Mouse (Mus musculus) kidney, adult 2 months (tissue): ENCODE data around the gene Uspl1. TPM values are rescaled to one million over a fixed set of nuclear protein-coding genes. Genes with fewer than 3 reads are reported as not detected.

Experiments
- DNase-seq: peaks from one replicate; pipeline ENCODE4 v3.0.0; 2021
- H3K27ac ChIP-seq: fragments of 200-500 bp; 2 replicates; pipeline ENCODE4 v1.5.1; 2012; ENCODE audit warnings: low read depth, low read length, control low read depth, inconsistent platforms; ENCODE audit not compliant: insufficient read depth
- H3K27me3 ChIP-seq: fragments of 200-500 bp; replicated peaks from 2 replicates; pipeline ENCODE4 v1.6.1; 2012; ENCODE audit warnings: mild to moderate bottlenecking, moderate library complexity, low read length, inconsistent platforms; ENCODE audit not compliant: control insufficient read depth, insufficient read depth
- H3K36me3 ChIP-seq: fragments of 200-500 bp; 2 replicates; pipeline ENCODE4 v1.6.1; 2012; ENCODE audit warnings: mild to moderate bottlenecking, moderate library complexity, low read length, inconsistent platforms; ENCODE audit not compliant: control insufficient read depth, insufficient read depth
- H3K4me1 ChIP-seq: fragments of 200-500 bp; 2 replicates; pipeline ENCODE4 v1.6.1; 2011; ENCODE audit warnings: low read length; ENCODE audit not compliant: control insufficient read depth, insufficient read depth
- H3K4me3 ChIP-seq: fragments of 200-500 bp; 2 replicates; pipeline ENCODE4 v1.5.1; 2011; ENCODE audit warnings: mild to moderate bottlenecking, low read depth, low read length, control low read depth; ENCODE audit not compliant: insufficient read depth
- CTCF ChIP-seq: fragments of 200-500 bp; conservative IDR thresholded peaks from 2 replicates; pipeline ENCODE4 v1.5.1; 2011; ENCODE audit warnings: low read depth, mild to moderate bottlenecking, control low read depth, low read length, moderate library complexity, mixed read lengths; ENCODE audit not compliant: insufficient read depth, insufficient read length
- POLR2A ChIP-seq: fragments of 200-500 bp; IDR thresholded peaks from one replicate; pipeline ENCODE4 v1.6.1; 2011; ENCODE audit warnings: low read depth, low read length, control low read depth
- WGBS: fragments of 180-500 bp; shearing (Covaris S2); methylation state at CpG from one replicate; pipeline ENCODE4 v1.1.7; 2018; 5-methylcytosine and 5-hydroxymethylcytosine counted together
- polyA plus RNA-seq: library from polyadenylated mRNA; depleted of rRNA; stranded (reverse); fragments of >200 nt; gene quantifications from 2 replicates; pipeline ENCODE4 v1.2.3, GENCODE M21; 2012; rRNA removed

Uspl1 gene
- polyA plus RNA-seq, 1 experiment = 9.9 TPM

DNA sequence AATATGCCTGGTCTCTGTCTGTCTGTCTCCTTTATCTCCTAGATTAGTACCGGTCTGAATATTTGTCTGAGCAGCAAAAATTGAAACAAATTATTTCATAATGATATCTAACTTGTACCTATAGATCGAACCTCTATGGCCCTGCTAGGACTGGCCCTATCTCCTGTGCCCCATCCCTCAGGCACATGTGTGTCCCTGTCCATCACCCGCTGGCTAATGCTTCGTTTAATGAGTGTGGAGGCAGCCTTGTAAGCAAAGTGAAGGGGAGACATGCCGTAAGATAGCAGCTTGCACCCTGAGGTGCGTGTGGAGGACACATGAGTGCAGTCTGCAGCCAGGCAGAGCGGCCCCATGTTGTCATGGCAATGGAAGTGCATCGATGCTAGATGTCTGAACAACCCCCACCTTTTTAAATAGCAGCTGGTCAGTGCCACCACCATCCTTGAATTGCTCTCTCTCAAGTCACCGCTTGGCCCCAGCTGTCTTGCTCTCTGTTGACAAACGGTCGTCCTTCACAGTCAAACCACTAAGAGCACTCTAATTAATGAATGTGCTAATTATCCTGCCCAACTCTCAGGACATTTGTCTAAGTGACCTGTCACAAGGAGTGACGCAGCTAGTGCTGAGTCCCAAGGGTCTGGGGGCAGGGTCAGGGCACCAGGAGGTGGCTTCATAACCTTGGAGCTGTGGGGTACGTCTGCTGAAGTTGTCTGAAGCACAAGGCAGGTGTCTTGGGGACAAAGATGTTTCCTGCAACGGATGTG lies 73.5 kb downstream of the Uspl1 start:
- WGBS = 65% methylated on average over 14 of the region's 14 CpGs
- H3K27me3 ChIP-seq = no peaks in the 10 kb centered on the region
- H3K27ac ChIP-seq = no peak overlapping the region
- no peak for TF ChIP-seq POLR2A
- no peak for DNase-seq
- no peak overlapping the region for H3K4me3 ChIP-seq
- no peaks in the 10 kb centered on the region for H3K36me3 ChIP-seq
- no peaks in the 10 kb centered on the region for H3K4me1 ChIP-seq

- Histone ChIP-seq H3K4me3 (no peak overlapping the region), H3K27me3 (no peaks in the 10 kb centered on the region), H3K36me3 (no peaks in the 10 kb centered on the region), H3K4me1 (no peaks in the 10 kb centered on the region), H3K27ac (no peak overlapping the region)
- no peak for DNase-seq
- TF ChIP-seq CTCF (no peak), POLR2A (no peak)
- WGBS = 38% methylated on average over 16 of the region's 16 CpGs
Observed at GRCm38 (mm10) chr5:149259093-149259492, 74.9 kb downstream of the Uspl1 start.

DNA sequence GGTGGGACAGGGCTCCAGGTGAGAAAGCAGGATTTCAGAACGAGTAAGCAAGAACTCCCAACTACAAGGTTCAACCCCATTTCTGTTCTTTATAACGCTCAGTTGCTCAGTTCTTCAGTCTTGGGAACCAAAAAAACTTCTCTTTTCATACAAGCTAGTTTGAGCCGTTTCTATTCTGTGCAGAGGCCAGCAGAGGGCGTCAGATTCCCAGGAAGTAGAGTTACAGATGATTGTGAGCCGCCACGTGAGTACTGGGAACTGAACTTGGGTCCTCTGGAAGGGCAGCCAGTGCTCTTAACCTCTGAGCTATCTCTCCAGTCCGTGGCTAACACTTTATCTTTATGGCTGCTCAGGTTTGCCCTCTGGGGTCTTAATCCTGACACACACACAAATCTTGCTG lies 77.3 kb downstream of the Uspl1 start:
- WGBS = 77% methylated on average over 7 of the region's 7 CpGs
- Histone ChIP-seq H3K4me1 (no peaks in the 10 kb centered on the region), H3K36me3 (no peaks in the 10 kb centered on the region), H3K4me3 (no peak overlapping the region), H3K27me3 (no peaks in the 10 kb centered on the region), H3K27ac (no peak overlapping the region)
- DNase-seq = no peak
- no peak for TF ChIP-seq CTCF
- no peak for TF ChIP-seq POLR2A

DNA sequence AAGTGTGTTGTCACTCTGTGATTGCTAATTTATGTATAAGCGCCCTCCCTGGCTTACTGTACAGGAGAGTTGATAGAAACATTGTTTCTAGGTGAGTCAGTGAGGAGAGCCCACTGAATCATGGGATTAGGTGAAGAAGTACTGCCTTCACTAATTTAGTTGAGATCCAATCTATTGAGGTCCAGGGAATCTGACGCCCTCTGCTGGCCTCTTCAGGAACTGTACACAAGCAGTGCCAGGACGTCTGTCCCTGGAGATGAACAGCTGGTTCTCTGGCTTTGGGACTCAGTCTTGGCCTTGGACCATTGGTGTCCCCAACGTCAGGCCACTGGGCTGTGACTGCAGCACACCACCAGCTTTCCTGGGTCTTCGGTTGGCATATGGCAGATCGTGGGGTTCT lies 77.7 kb downstream of the Uspl1 start:
- 70% methylated on average over 6 of the region's 6 CpGs for WGBS
- Histone ChIP-seq H3K27me3 (no peaks in the 10 kb centered on the region), H3K36me3 (no peaks in the 10 kb centered on the region), H3K4me3 (no peak overlapping the region), H3K4me1 (no peaks in the 10 kb centered on the region), H3K27ac (no peak overlapping the region)
- TF ChIP-seq CTCF (peak; percentile 37), POLR2A (no peak)
- peak; percentile 31 for DNase-seq

DNA sequence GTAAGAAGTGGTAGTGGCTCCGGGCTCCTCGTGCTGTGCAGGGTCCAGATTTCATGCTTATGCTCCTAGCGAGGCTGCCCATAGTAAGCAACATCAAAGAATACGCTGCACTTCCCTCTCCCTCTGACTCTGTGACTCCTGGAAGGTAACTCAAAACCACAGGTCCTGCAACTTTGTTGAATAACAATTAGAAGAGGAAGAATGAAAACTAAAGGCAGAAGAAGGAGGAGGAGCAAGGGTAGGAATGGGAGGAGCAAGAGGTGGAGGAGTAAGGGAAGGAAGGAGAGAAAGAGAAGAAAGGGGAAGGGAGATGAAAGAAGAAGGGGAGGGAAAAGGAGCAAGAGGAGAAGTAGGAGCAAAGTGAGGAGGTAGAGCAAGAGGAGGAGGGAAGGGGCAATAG lies 80.3 kb downstream of the Uspl1 start, which contains the start of gene Alox5ap:
TSS of gene Alox5ap (plus strand) at position 363 of the 400 bp plus-strand sequence.
- H3K4me1 ChIP-seq = no peaks in the 10 kb centered on the region
- DNase-seq = no peak
- TF ChIP-seq CTCF (no peak), POLR2A (no peak)
- peak within 1 kb of the TSS; percentile 42; the same call in 1 of the 2 replicates for H3K4me3 ChIP-seq
- H3K27ac ChIP-seq = no peak within 1 kb of the TSS
- no peaks in the 10 kb centered on the region for H3K36me3 ChIP-seq
- no peaks in the 10 kb centered on the region for H3K27me3 ChIP-seq
- 37% methylated on average over 4 of the region's 4 CpGs for WGBS

GRCm38 (mm10) chr5:149264878-149265279 lies 80.7 kb downstream of the Uspl1 start:
- H3K27ac ChIP-seq = no peak overlapping the region
- 71% methylated on average over 6 of the region's 6 CpGs for WGBS
- no peaks in the 10 kb centered on the region for H3K36me3 ChIP-seq
- no peak for TF ChIP-seq CTCF
- no peak for TF ChIP-seq POLR2A
- no peaks in the 10 kb centered on the region for H3K4me1 ChIP-seq
- no peaks in the 10 kb centered on the region for H3K27me3 ChIP-seq
- no peak for DNase-seq
- H3K4me3 ChIP-seq = peak overlapping the region; percentile 42; the same call in 1 of the 2 replicates

Other genes with a start within 250 kb of the Uspl1 start
- not detected in 2 replicates for gene Gm42791, start 189.2 kb upstream of the Uspl1 start, polyA plus RNA-seq
- 33.6 and 48.1 TPM in 2 replicates for gene Hmgb1, start 139 bp downstream of the Uspl1 start, polyA plus RNA-seq
- gene Alox5ap, start 80.4 kb downstream of the Uspl1 start, polyA plus RNA-seq = 12.7 and 15.8 TPM in 2 replicates
- gene Medag, start 227.4 kb downstream of the Uspl1 start, polyA plus RNA-seq = 0.61 and 0.88 TPM in 2 replicates